Mouse (Mus musculus): ENCODE measurements around the gene Slc27a5. TPM values are rescaled to one million over a fixed set of nuclear protein-coding genes. Genes with fewer than 3 reads are reported as not detected.

Slc27a5 gene
- polyA plus RNA-seq, 1 experiment from 2014 or later: 0.11 TPM

- Histone ChIP-seq H3K27me3 (ENCODE audit: insufficient read depth, low read length) (no peaks in the 10 kb centered on the region), H3K9ac (replicated peaks; ENCODE audit: low read length) (peak overlapping the region; percentile 94), H3K4me2 (replicated peaks; ENCODE audit: low read depth, low read length) (peak overlapping the region; percentile 66), H3K4me1 (ENCODE audit: insufficient read depth, low read length) (peaks cover 31% of the 10 kb centered on the region), H3K36me3 (ENCODE audit: insufficient read depth, low read length) (peaks cover 28% of the 10 kb centered on the region), H3K4me3 (ENCODE audit: low read length) (peak overlapping the region; percentile 77), H3K9me3 (ENCODE audit: low read length) (no peaks in the 10 kb centered on the region), H3K27ac (ENCODE audit: low read length) (peak overlapping the region; percentile 99)
- ATAC-seq (ENCODE audit: low FRiP score, low TSS enrichment): peak; percentile 93
- WGBS: 0% methylated on average over 42 of the region's 42 CpGs
Observed at GRCm38 (mm10) chr7:13009143-13010004, 11.4 kb upstream of the Slc27a5 start.

GRCm38 (mm10) chr7:13007341-13008092, 9.5 kb upstream of the Slc27a5 start:
- H3K36me3 ChIP-seq (ENCODE audit: insufficient read depth, low read length): peaks cover 28% of the 10 kb centered on the region
- H3K9ac ChIP-seq (replicated peaks; ENCODE audit: low read length): peak overlapping the region; percentile 94
- H3K4me1 ChIP-seq (ENCODE audit: insufficient read depth, low read length): peaks cover 31% of the 10 kb centered on the region
- peak overlapping the region; percentile 41 for H3K4me2 ChIP-seq (replicated peaks; ENCODE audit: low read depth, low read length)
- H3K27ac ChIP-seq (ENCODE audit: low read length): no peak overlapping the region
- 38% methylated on average over 53 of the region's 57 CpGs for WGBS
- peak overlapping the region; percentile 27 for H3K4me3 ChIP-seq (ENCODE audit: low read length)
- no peaks in the 10 kb centered on the region for H3K27me3 ChIP-seq (ENCODE audit: insufficient read depth, low read length)
- no peak for ATAC-seq (ENCODE audit: low FRiP score, low TSS enrichment)
- H3K9me3 ChIP-seq (ENCODE audit: low read length): no peaks in the 10 kb centered on the region

- Histone ChIP-seq H3K27ac (ENCODE audit: low read length) (0 out of 2 replicates have a peak overlapping the region, but pooled peaks have one; percentile 0), H3K36me3 (ENCODE audit: insufficient read depth, low read length) (peaks cover 28% of the 10 kb centered on the region), H3K9me3 (ENCODE audit: low read length) (no peaks in the 10 kb centered on the region), H3K27me3 (ENCODE audit: insufficient read depth, low read length) (no peaks in the 10 kb centered on the region), H3K9ac (replicated peaks; ENCODE audit: low read length) (no peak overlapping the region), H3K4me1 (ENCODE audit: insufficient read depth, low read length) (peaks cover 31% of the 10 kb centered on the region), H3K4me2 (replicated peaks; ENCODE audit: low read depth, low read length) (no peak overlapping the region; the same call in 1 of the 2 replicates), H3K4me3 (ENCODE audit: low read length) (no peak overlapping the region)
- WGBS: 85% methylated on average over 10 of the region's 10 CpGs
- ATAC-seq (ENCODE audit: low FRiP score, low TSS enrichment): no peak
Observed at GRCm38 (mm10) chr7:13006531-13006930, 8.5 kb upstream of the Slc27a5 start.

- no peaks in the 10 kb centered on the region for H3K27me3 ChIP-seq (ENCODE audit: insufficient read depth, low read length)
- H3K9me3 ChIP-seq (ENCODE audit: low read length): no peaks in the 10 kb centered on the region
- no peak overlapping the region for H3K27ac ChIP-seq (ENCODE audit: low read length)
- H3K36me3 ChIP-seq (ENCODE audit: insufficient read depth, low read length): peaks cover 28% of the 10 kb centered on the region
- 91% methylated on average over 17 of the region's 17 CpGs for WGBS
- ATAC-seq (ENCODE audit: low FRiP score, low TSS enrichment): no peak
- no peak overlapping the region for H3K4me2 ChIP-seq (replicated peaks; ENCODE audit: low read depth, low read length)
- H3K4me3 ChIP-seq (ENCODE audit: low read length): no peak overlapping the region
- H3K4me1 ChIP-seq (ENCODE audit: insufficient read depth, low read length): peaks cover 31% of the 10 kb centered on the region
- no peak overlapping the region for H3K9ac ChIP-seq (replicated peaks; ENCODE audit: low read length)
Observed at GRCm38 (mm10) chr7:13006011-13006410, 8.0 kb upstream of the Slc27a5 start.

GRCm38 (mm10) chr7:13003380-13003779, 5.4 kb upstream of the Slc27a5 start:
- Histone ChIP-seq H3K4me1 (ENCODE audit: insufficient read depth, low read length) (peaks cover 18% of the 10 kb centered on the region), H3K4me3 (ENCODE audit: low read length) (no peak overlapping the region), H3K4me2 (replicated peaks; ENCODE audit: low read depth, low read length) (no peak overlapping the region), H3K9me3 (ENCODE audit: low read length) (no peaks in the 10 kb centered on the region), H3K9ac (replicated peaks; ENCODE audit: low read length) (no peak overlapping the region), H3K27me3 (ENCODE audit: insufficient read depth, low read length) (no peaks in the 10 kb centered on the region), H3K27ac (ENCODE audit: low read length) (no peak overlapping the region), H3K36me3 (ENCODE audit: insufficient read depth, low read length) (peaks cover 28% of the 10 kb centered on the region)
- WGBS: 83% methylated on average over 5 of the region's 5 CpGs
- no peak for ATAC-seq (ENCODE audit: low FRiP score, low TSS enrichment)

GRCm38 (mm10) chr7:13001584-13001983, 3.6 kb upstream of the Slc27a5 start:
- WGBS: 79% methylated on average over 1 of the region's 1 CpGs
- H3K9me3 ChIP-seq (ENCODE audit: low read length): no peaks in the 10 kb centered on the region
- no peaks in the 10 kb centered on the region for H3K27me3 ChIP-seq (ENCODE audit: insufficient read depth, low read length)
- peaks cover 16% of the 10 kb centered on the region for H3K36me3 ChIP-seq (ENCODE audit: insufficient read depth, low read length)
- H3K9ac ChIP-seq (replicated peaks; ENCODE audit: low read length): no peak overlapping the region
- H3K27ac ChIP-seq (ENCODE audit: low read length): no peak overlapping the region
- 0 out of 2 replicates have a peak, but pooled peaks cover under 1% of the 10 kb centered on the region for H3K4me1 ChIP-seq (ENCODE audit: insufficient read depth, low read length)
- H3K4me3 ChIP-seq (ENCODE audit: low read length): no peak overlapping the region
- ATAC-seq (ENCODE audit: low FRiP score, low TSS enrichment): no peak
- no peak overlapping the region for H3K4me2 ChIP-seq (replicated peaks; ENCODE audit: low read depth, low read length)

- Histone ChIP-seq H3K9me3 (ENCODE audit: low read length) (no peaks in the 10 kb centered on the region), H3K9ac (replicated peaks; ENCODE audit: low read length) (no peak within 1 kb of the TSS), H3K27ac (ENCODE audit: low read length) (no peak within 1 kb of the TSS), H3K4me1 (ENCODE audit: insufficient read depth, low read length) (no peaks in the 10 kb centered on the region), H3K27me3 (ENCODE audit: insufficient read depth, low read length) (no peaks in the 10 kb centered on the region), H3K4me3 (ENCODE audit: low read length) (no peak within 1 kb of the TSS), H3K4me2 (replicated peaks; ENCODE audit: low read depth, low read length) (no peak within 1 kb of the TSS), H3K36me3 (ENCODE audit: insufficient read depth, low read length) (no peaks in the 10 kb centered on the region)
- 74% methylated on average over 3 of the region's 3 CpGs for WGBS
- no peak for ATAC-seq (ENCODE audit: low FRiP score, low TSS enrichment)
Observed at GRCm38 (mm10) chr7:12998851-12999250, 859 bp upstream of the Slc27a5 start, which contains the start of gene Trim28. TSS of gene Trim28 (plus strand) at chr7:12999114.

GRCm38 (mm10) chr7:12997230-12997629, 762 bp downstream of the Slc27a5 start:
- Histone ChIP-seq H3K9me3 (ENCODE audit: low read length) (no peaks in the 10 kb centered on the region), H3K4me1 (ENCODE audit: insufficient read depth, low read length) (no peaks in the 10 kb centered on the region), H3K27me3 (ENCODE audit: insufficient read depth, low read length) (no peaks in the 10 kb centered on the region), H3K4me2 (replicated peaks; ENCODE audit: low read depth, low read length) (no peak overlapping the region), H3K36me3 (ENCODE audit: insufficient read depth, low read length) (no peaks in the 10 kb centered on the region), H3K27ac (ENCODE audit: low read length) (no peak overlapping the region), H3K9ac (replicated peaks; ENCODE audit: low read length) (no peak overlapping the region), H3K4me3 (ENCODE audit: low read length) (no peak overlapping the region)
- 69% methylated on average over 5 of the region's 5 CpGs for whole genome bisulfite sequencing
- ATAC-seq (ENCODE audit: low FRiP score, low TSS enrichment): no peak

GRCm38 (mm10) chr7:12995862-12996261, 2.1 kb downstream of the Slc27a5 start:
- Histone ChIP-seq H3K9ac (replicated peaks; ENCODE audit: low read length) (no peak overlapping the region), H3K4me1 (ENCODE audit: insufficient read depth, low read length) (no peaks in the 10 kb centered on the region), H3K27me3 (ENCODE audit: insufficient read depth, low read length) (no peaks in the 10 kb centered on the region), H3K4me2 (replicated peaks; ENCODE audit: low read depth, low read length) (no peak overlapping the region), H3K4me3 (ENCODE audit: low read length) (no peak overlapping the region), H3K27ac (ENCODE audit: low read length) (no peak overlapping the region), H3K36me3 (ENCODE audit: insufficient read depth, low read length) (no peaks in the 10 kb centered on the region), H3K9me3 (ENCODE audit: low read length) (no peaks in the 10 kb centered on the region)
- no peak for ATAC-seq (ENCODE audit: low FRiP score, low TSS enrichment)

- WGBS: 87% methylated on average over 10 of the region's 10 CpGs
- H3K27ac ChIP-seq (ENCODE audit: low read length): no peak overlapping the region
Observed at GRCm38 (mm10) chr7:12993148-12993547, 4.8 kb downstream of the Slc27a5 start.

More at GRCm38 (mm10) chr7:12993148-12993547, 4.8 kb downstream of the Slc27a5 start:
- H3K27me3 ChIP-seq (ENCODE audit: insufficient read depth, low read length): no peaks in the 10 kb centered on the region
- no peak overlapping the region for H3K9ac ChIP-seq (replicated peaks; ENCODE audit: low read length)
- no peaks in the 10 kb centered on the region for H3K36me3 ChIP-seq (ENCODE audit: insufficient read depth, low read length)
- no peaks in the 10 kb centered on the region for H3K9me3 ChIP-seq (ENCODE audit: low read length)
- no peak overlapping the region for H3K4me3 ChIP-seq (ENCODE audit: low read length)
- H3K4me2 ChIP-seq (replicated peaks; ENCODE audit: low read depth, low read length): no peak overlapping the region
- no peaks in the 10 kb centered on the region for H3K4me1 ChIP-seq (ENCODE audit: insufficient read depth, low read length)
- no peak for ATAC-seq (ENCODE audit: low FRiP score, low TSS enrichment)
